Comparison of ENCODE assay signal across 38 mouse cellular contexts in the genomic region with DNA sequence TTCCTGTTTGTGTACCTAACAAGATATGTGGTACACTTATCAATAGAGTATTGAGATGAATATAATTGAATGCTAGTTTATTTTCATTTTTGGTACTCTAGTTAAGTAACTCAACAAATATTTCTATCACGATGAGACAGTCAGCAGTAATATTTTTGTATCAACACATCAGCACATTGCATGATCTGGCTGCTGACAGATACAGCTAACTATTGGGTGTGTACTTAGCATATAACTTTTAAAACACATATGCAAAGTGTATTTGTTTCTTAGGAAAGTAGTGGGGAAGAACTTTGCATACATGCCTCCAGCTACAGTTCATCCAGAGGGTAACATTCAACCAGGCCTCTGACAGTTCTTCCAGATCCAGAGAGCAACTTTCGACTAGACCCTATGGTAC. TPM values are rescaled to one million over a fixed set of nuclear protein-coding genes. Genes with fewer than 3 reads are reported as not detected.
DNase-seq lines count a peak whose midpoint lies in the region; ATAC-seq lines count a peak whose summit lies in the region.
"Had no signal": no experiment of that assay in that cellular context is flagged by ENCODE, and none has a peak within 500 bp of the region (broad histone marks: within the 10 kb centered on the region; RNA-seq: fewer than 3 reads in every experiment).

No protein-coding gene starts in this region.

- no peak overlapping the region for H3K4me3 ChIP-seq in liver, embryonic 11.5 days (ENCODE audit: low read depth, low read length)
- H3K4me3 ChIP-seq in liver, embryonic 13.5 days (replicated peaks), result peak overlapping the region; percentile 43
- peak overlapping the region; percentile 51 for H3K4me3 ChIP-seq in liver, embryonic 16.5 days (ENCODE audit: low read depth, low read length)
- H3K4me3 ChIP-seq: embryonic facial prominence, embryonic 10.5 days; embryonic facial prominence, embryonic 13.5 days; heart, adult 2 months; heart, embryonic 10.5 days; heart, embryonic 13.5 days had no signal

- H3K36me3 ChIP-seq in liver, embryonic 11.5 days (ENCODE audit: control insufficient read depth, insufficient read depth, low read length), result no peaks in the 10 kb centered on the region
- H3K36me3 ChIP-seq in liver, embryonic 13.5 days, result no peaks in the 10 kb centered on the region
- H3K36me3 ChIP-seq in liver, embryonic 16.5 days (ENCODE audit: control insufficient read depth, insufficient read depth), result no peaks in the 10 kb centered on the region
- H3K36me3 ChIP-seq: embryonic facial prominence, embryonic 10.5 days; embryonic facial prominence, embryonic 13.5 days; G1E; heart, embryonic 10.5 days; heart, embryonic 13.5 days had no signal

- no peak for ATAC-seq in liver, embryonic 11.5 days (replicated peaks; ENCODE audit: low FRiP score)
- ATAC-seq in liver, embryonic 13.5 days (ENCODE audit: low read depth), result no peak
- no peak for ATAC-seq in liver, embryonic 16.5 days (ENCODE audit: low read depth)
- no peak for ATAC-seq in granulocyte monocyte progenitor cell, adult 5-6 weeks (replicated peaks; ENCODE audit: poor library complexity, severe bottlenecking)
- ATAC-seq: forebrain, embryonic 14.5 days; forebrain, postnatal 0 days; hindbrain, postnatal 0 days; inflammation-experienced regulatory T-cells, adult 6 months; Patski had no signal

- peaks cover 9% of the 10 kb centered on the region for H3K4me1 ChIP-seq in liver, embryonic 11.5 days (replicated peaks; ENCODE audit: control insufficient read depth, insufficient read depth, low read length)
- H3K4me1 ChIP-seq in liver, embryonic 13.5 days (replicated peaks), result peaks cover 32% of the 10 kb centered on the region
- H3K4me1 ChIP-seq in liver, embryonic 16.5 days (ENCODE audit: control insufficient read depth, low read depth, low read length), result peaks cover 13% of the 10 kb centered on the region
- H3K4me1 ChIP-seq: embryonic facial prominence, embryonic 10.5 days; embryonic facial prominence, embryonic 13.5 days; heart, embryonic 10.5 days; heart, embryonic 13.5 days had no signal

- peak overlapping the region; percentile 35 for H3K4me2 ChIP-seq in liver, embryonic 11.5 days
- H3K4me2 ChIP-seq in liver, embryonic 13.5 days, result peak overlapping the region; percentile 64
- peak overlapping the region; percentile 49 for H3K4me2 ChIP-seq in liver, embryonic 16.5 days (ENCODE audit: low read depth, low read length)
- H3K4me2 ChIP-seq: embryonic facial prominence, embryonic 13.5 days; heart, embryonic 13.5 days; hindbrain, embryonic 14.5 days had no signal

- no peaks in the 10 kb centered on the region for H3K27me3 ChIP-seq in liver, embryonic 11.5 days (replicated peaks; ENCODE audit: control insufficient read depth, insufficient read depth, low read length)
- no peaks in the 10 kb centered on the region for H3K27me3 ChIP-seq in liver, embryonic 13.5 days
- no peaks in the 10 kb centered on the region for H3K27me3 ChIP-seq in liver, embryonic 16.5 days (ENCODE audit: control insufficient read depth, insufficient read depth, low read depth, low read length)
- H3K27me3 ChIP-seq: CH12.LX; embryonic facial prominence, embryonic 13.5 days; heart, embryonic 13.5 days; Patski had no signal

- no peaks in the 10 kb centered on the region for H3K9me3 ChIP-seq in liver, embryonic 11.5 days (ENCODE audit: control insufficient read depth, low read length)
- no peaks in the 10 kb centered on the region for H3K9me3 ChIP-seq in liver, embryonic 13.5 days (replicated peaks)
- H3K9me3 ChIP-seq in liver, embryonic 16.5 days (replicated peaks; ENCODE audit: control insufficient read depth, low read length), result no peaks in the 10 kb centered on the region
- H3K9me3 ChIP-seq: embryonic facial prominence, embryonic 10.5 days; embryonic facial prominence, embryonic 13.5 days; G1E; heart, embryonic 10.5 days; heart, embryonic 13.5 days had no signal

- H3K9ac ChIP-seq in liver, embryonic 11.5 days (ENCODE audit: low read depth, low read length), result no peak overlapping the region
- H3K9ac ChIP-seq in liver, embryonic 13.5 days, result peak overlapping the region; percentile 73
- H3K9ac ChIP-seq in liver, embryonic 16.5 days (ENCODE audit: low read depth, low read length), result peak overlapping the region; percentile 44
- H3K9ac ChIP-seq: embryonic facial prominence, embryonic 13.5 days; forebrain, postnatal 0 days; heart, embryonic 13.5 days; hindbrain, embryonic 14.5 days had no signal

- 78% methylated on average over 2 of the region's 2 CpGs for WGBS in liver, embryonic 11.5 days
- 47% methylated on average over 2 of the region's 2 CpGs for WGBS in liver, embryonic 13.5 days (ENCODE audit: insufficient replicate concordance)
- WGBS in liver, embryonic 16.5 days (ENCODE audit: insufficient replicate concordance), result 42% methylated on average over 2 of the region's 2 CpGs

- H3K27ac ChIP-seq in liver, embryonic 11.5 days (ENCODE audit: low read depth, low read length), result peak overlapping the region; percentile 84
- H3K27ac ChIP-seq in liver, embryonic 13.5 days, result peak overlapping the region; percentile 98
- H3K27ac ChIP-seq in liver, embryonic 16.5 days (ENCODE audit: low read length), result peak overlapping the region; percentile 98
- H3K27ac ChIP-seq: embryonic facial prominence, embryonic 10.5 days; embryonic facial prominence, embryonic 13.5 days; heart, adult 2 months; heart, embryonic 10.5 days; heart, embryonic 13.5 days; hindbrain, embryonic 14.5 days; hindbrain, postnatal 0 days had no signal

- DNase-seq in liver, embryonic 11.5 days (ENCODE audit: low spot score), result no peak
- DNase-seq in liver, result no peak
- no peak for DNase-seq in liver, embryonic 13.5 days
- no peak for DNase-seq in cerebellum, adult 8-10 months
- DNase-seq in layer of hippocampus, adult 18-20 months (ENCODE audit: low spot score in 2 of 2), result no peak
- DNase-seq: adrenal gland, postnatal 10 days; adrenal gland, postnatal 36 days; B cell, adult 2 months; cerebellum, adult 11-12 months; cerebellum, adult 9-10 months; cerebellum, postnatal 14 days; embryo, embryonic 11 days; forebrain, postnatal 0 days; gastrocnemius, postnatal 25 days; heart, adult 2 months; heart, postnatal 14 days; heart, postnatal 4 days had no signal

RNA-seq across cellular contexts. Expression of a gene that starts 3.3 kb away (rescaled TPM):
- 9,439 and 11,024 TPM in 2 replicates for polyA plus RNA-seq in liver, embryonic 11.5 days (2014; fragmentation: Nextera tagmentation; extraction: Ambion mirVana)
- 91,050 and 104,119 TPM in 2 replicates for polyA plus RNA-seq in liver, embryonic 13.5 days (2015; fragmentation: Nextera tagmentation; extraction: Ambion mirVana)
- 113,562 and 115,549 TPM in 2 replicates for polyA plus RNA-seq in liver, embryonic 16.5 days (2015; fragmentation: Nextera tagmentation; extraction: Ambion mirVana)
- not detected in 2 replicates for total RNA-seq in granulocyte monocyte progenitor cell, adult 5-6 weeks (2014; fragmentation: Nextera tagmentation)
- 1.6 and 5.2 TPM in 2 replicates for total RNA-seq in granulocyte monocyte progenitor cell, adult 5-6 weeks (2017)
- total RNA-seq in layer of hippocampus, adult 18-20 months (2021), result 100 to 1,000 TPM; 267 to 283 TPM
- total RNA-seq: CH12.LX had no signal
- polyA plus RNA-seq: Patski had no signal

RNA-seq across cellular contexts. Expression of a gene that starts 10.8 kb away (rescaled TPM):
- 7,398 and 7,943 TPM in 2 replicates for polyA plus RNA-seq in liver, embryonic 11.5 days (2014; fragmentation: Nextera tagmentation; extraction: Ambion mirVana)
- 49,070 and 53,102 TPM in 2 replicates for polyA plus RNA-seq in liver, embryonic 13.5 days (2015; fragmentation: Nextera tagmentation; extraction: Ambion mirVana)
- polyA plus RNA-seq in liver, embryonic 16.5 days (2015; fragmentation: Nextera tagmentation; extraction: Ambion mirVana), result 43,947 and 47,652 TPM in 2 replicates
- not detected in 2 replicates for total RNA-seq in granulocyte monocyte progenitor cell, adult 5-6 weeks (2014; fragmentation: Nextera tagmentation)
- total RNA-seq in granulocyte monocyte progenitor cell, adult 5-6 weeks (2017), result not detected in 2 replicates
- total RNA-seq in layer of hippocampus, adult 18-20 months (2021), result 10 to 100 TPM; 26.0 to 31.8 TPM
- polyA plus RNA-seq: Patski had no signal

RNA-seq across cellular contexts. Expression of a gene that starts 15.7 kb away (rescaled TPM):
- polyA plus RNA-seq in liver, embryonic 11.5 days (2014; fragmentation: Nextera tagmentation; extraction: Ambion mirVana), result not detected in 2 replicates
- polyA plus RNA-seq in liver, embryonic 13.5 days (2015; fragmentation: Nextera tagmentation; extraction: Ambion mirVana), result 0.32 and 0.36 TPM in 2 replicates
- 0.22 TPM in 1 of 2 replicates, not detected in the other for polyA plus RNA-seq in liver, embryonic 16.5 days (2015; fragmentation: Nextera tagmentation; extraction: Ambion mirVana)
- not detected in 2 replicates for total RNA-seq in granulocyte monocyte progenitor cell, adult 5-6 weeks (2014; fragmentation: Nextera tagmentation)
- total RNA-seq in granulocyte monocyte progenitor cell, adult 5-6 weeks (2017), result not detected in 2 replicates
- not detected for total RNA-seq in layer of hippocampus, adult 18-20 months (2021)
- total RNA-seq: adrenal gland, adult 18-20 months; adrenal gland, postnatal 10 days; adrenal gland, postnatal 36 days; CH12.LX; common myeloid progenitor, adult 5-6 weeks; forebrain, postnatal 0 days; G1E; gastrocnemius, adult 8-10 months; gastrocnemius, postnatal 25 days; heart, adult 2 months; heart, postnatal 14 days; heart, postnatal 4 days; hindbrain, postnatal 0 days had no signal
- polyA plus RNA-seq: embryonic facial prominence, embryonic 13.5 days; forebrain, embryonic 11.5 days; forebrain, embryonic 14.5 days; forebrain, postnatal 0 days; frontal cortex, adult 2 months; G1E; gonadal fat pad, adult 2 months; heart, adult 2 months; heart, embryonic 13.5 days; heart, embryonic 16.5 days; hindbrain, embryonic 11.5 days; hindbrain, embryonic 14.5 days; hindbrain, postnatal 0 days; inflammation-experienced regulatory T-cells, adult 6 months; Patski had no signal

RNA-seq across cellular contexts. Expression of a gene that starts 18.4 kb away (rescaled TPM):
- polyA plus RNA-seq in liver, embryonic 11.5 days (2014; fragmentation: Nextera tagmentation; extraction: Ambion mirVana), result 4,066 and 4,428 TPM in 2 replicates
- polyA plus RNA-seq in liver, embryonic 13.5 days (2015; fragmentation: Nextera tagmentation; extraction: Ambion mirVana), result 367 and 436 TPM in 2 replicates
- polyA plus RNA-seq in liver, embryonic 16.5 days (2015; fragmentation: Nextera tagmentation; extraction: Ambion mirVana), result 24.9 and 31.8 TPM in 2 replicates
- not detected in 2 replicates for total RNA-seq in granulocyte monocyte progenitor cell, adult 5-6 weeks (2014; fragmentation: Nextera tagmentation)
- not detected in 2 replicates for total RNA-seq in granulocyte monocyte progenitor cell, adult 5-6 weeks (2017)
- not detected for total RNA-seq in layer of hippocampus, adult 18-20 months (2021)
- total RNA-seq: adrenal gland, adult 18-20 months; adrenal gland, postnatal 10 days; adrenal gland, postnatal 36 days; common myeloid progenitor, adult 5-6 weeks; forebrain, postnatal 0 days; gastrocnemius, adult 8-10 months; gastrocnemius, postnatal 25 days; heart, adult 2 months; heart, postnatal 14 days; heart, postnatal 4 days; hindbrain, postnatal 0 days had no signal
- polyA plus RNA-seq: forebrain, postnatal 0 days; G1E; gonadal fat pad, adult 2 months; heart, adult 2 months; hindbrain, postnatal 0 days; inflammation-experienced regulatory T-cells, adult 6 months; Patski had no signal

RNA-seq across cellular contexts. Expression of a gene that starts 28.4 kb away (rescaled TPM):
- polyA plus RNA-seq in liver, embryonic 11.5 days (2014; fragmentation: Nextera tagmentation; extraction: Ambion mirVana), result 15,021 and 16,786 TPM in 2 replicates
- 3,309 and 4,306 TPM in 2 replicates for polyA plus RNA-seq in liver, embryonic 13.5 days (2015; fragmentation: Nextera tagmentation; extraction: Ambion mirVana)
- polyA plus RNA-seq in liver, embryonic 16.5 days (2015; fragmentation: Nextera tagmentation; extraction: Ambion mirVana), result 114 and 115 TPM in 2 replicates
- not detected in 2 replicates for total RNA-seq in granulocyte monocyte progenitor cell, adult 5-6 weeks (2014; fragmentation: Nextera tagmentation)
- total RNA-seq in granulocyte monocyte progenitor cell, adult 5-6 weeks (2017), result not detected in 2 replicates
- total RNA-seq in layer of hippocampus, adult 18-20 months (2021), result not detected
- total RNA-seq: adrenal gland, adult 18-20 months; adrenal gland, postnatal 10 days; adrenal gland, postnatal 36 days; CH12.LX; G1E; gastrocnemius, adult 8-10 months; gastrocnemius, postnatal 25 days; heart, adult 2 months; heart, postnatal 14 days; hindbrain, postnatal 0 days had no signal
- polyA plus RNA-seq: G1E; gonadal fat pad, adult 2 months; heart, adult 2 months; inflammation-experienced regulatory T-cells, adult 6 months; Patski had no signal
